Mouse (Mus musculus) cerebellum, postnatal 25 days (tissue): ENCODE results near the gene Fgg.

Source experiments
- DNase-seq, 2 experiments: peaks; one replicate each; pipeline ENCODE4 v3.0.0; 2021; ENCODE audit warnings: mixed read lengths in 2 of 2

Fgg gene

DNA sequence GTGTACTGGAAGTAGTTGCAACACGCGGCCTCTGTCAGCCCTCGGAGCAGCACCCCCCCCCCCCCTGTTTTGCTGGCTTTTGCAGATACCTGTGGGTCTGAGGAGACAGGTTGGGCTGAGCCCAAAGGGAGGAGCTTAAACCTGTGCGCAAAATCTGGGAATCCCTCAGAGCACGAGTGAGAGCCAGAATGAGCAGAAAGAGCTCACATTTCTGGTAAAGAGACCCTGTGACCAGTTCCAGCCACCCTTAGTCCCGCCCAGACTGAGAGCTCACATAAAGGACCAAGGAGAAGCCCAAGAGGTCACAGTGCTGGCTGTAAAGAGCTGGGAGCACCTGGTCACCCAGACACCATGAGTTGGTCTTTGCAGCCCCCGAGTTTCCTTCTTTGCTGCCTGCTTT lies at the start of gene Fgg:
Gene Fgg (plus strand): TSS at position 168 of the 400 bp plus-strand sequence.
- DNase-seq, result no peak

DNA sequence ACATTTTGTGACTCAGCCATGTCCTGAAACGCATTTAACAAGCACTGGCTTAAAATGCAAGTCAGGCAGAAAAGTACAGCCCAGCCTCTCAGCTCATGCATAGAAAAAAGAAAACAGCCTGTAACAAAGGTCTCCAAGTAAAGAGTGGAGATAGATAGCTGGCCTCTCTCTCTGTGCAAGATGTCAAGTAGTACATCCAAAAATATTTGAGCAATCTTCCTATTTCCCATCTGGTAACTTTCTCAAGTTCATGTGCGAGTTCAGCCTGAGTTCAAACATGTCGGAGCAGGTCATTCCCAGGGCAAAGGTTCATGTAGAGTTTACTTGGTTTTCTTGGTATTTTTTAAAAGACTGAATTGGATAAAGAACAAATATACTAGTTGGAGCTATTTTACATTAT lies 36.5 kb upstream of the Fgg start:
- DNase-seq, result no peak

DNA sequence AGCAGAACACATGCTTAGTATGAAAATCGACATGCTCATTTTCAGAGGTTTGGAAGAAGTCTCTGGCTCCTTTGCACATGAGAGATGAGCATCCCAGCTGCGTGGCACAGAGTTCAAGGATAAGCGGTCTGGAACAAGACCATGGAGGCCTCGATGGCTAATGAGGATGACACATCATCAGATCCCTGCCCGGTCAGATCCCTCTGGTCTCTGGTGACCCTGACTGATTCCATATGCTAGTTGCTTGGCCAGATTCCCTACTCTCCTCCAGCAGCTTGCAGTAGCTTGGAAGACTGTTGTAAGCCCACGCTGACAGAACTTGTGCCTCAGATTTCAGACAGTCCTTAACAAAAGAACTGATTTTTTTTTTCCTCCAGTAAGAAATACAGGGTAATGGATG lies 26.7 kb upstream of the Fgg start:
- peak; percentile 19 to 49 for DNase-seq

DNA sequence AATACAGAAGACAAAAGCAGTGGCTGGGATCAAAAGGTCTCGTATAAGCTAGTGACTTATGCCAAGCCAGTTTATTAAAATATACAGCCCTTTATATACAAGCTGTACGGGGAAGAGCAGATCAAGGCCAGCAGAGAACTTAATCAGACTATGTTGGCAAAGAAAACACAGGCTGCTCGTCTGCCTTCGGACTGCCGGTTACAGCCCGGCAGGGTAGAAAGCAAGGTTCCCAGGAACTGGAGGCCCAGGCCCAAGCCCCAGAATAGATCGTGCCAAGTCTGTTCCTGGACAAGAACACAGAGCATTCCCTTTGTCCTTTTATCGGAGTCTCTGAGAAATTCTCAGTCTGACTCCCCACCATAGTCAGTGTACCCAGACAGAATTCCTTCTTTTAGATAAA lies 25.7 kb upstream of the Fgg start:
- DNase-seq, result peak in 1 of 2 experiments; percentile 29

DNA sequence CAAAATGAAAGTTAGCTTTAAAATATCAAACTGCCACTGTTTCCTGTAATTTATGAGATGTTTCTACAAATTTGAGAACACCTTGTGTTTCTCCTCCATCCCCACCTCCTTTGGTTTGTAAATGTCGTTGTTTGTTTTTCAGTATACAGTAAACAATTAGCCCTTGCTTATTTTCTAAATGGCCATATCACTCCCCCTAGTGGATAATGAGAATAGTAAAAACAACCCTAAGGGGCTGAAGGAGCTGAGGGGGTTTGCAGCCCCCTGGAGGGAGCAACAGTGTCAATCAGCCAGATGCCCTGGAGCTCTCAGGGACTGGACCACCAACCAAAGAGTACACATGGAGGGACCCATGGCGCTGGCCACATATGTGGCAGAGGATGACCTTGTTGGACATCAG lies 22.7 kb upstream of the Fgg start:
- no peak for DNase-seq

DNA sequence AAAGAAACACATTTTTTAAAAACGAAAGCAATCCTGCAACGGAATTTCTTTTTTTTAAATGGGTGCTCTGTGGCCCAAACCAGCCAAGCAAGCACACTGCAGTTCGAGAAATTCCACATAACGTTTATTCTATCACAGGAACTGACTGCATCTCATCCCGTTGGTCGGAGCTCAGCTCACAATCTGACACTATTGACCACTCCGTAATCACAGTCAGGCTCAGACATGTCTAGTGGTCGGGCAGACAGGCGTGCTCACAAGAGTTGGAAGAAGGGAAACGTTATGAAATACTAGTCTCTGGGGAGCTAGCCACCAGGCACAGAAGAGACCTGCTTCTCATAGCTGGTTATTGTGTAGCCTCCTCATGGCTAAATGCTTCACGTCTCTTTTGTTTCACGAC lies 15.6 kb upstream of the Fgg start:
- no peak for DNase-seq

DNA sequence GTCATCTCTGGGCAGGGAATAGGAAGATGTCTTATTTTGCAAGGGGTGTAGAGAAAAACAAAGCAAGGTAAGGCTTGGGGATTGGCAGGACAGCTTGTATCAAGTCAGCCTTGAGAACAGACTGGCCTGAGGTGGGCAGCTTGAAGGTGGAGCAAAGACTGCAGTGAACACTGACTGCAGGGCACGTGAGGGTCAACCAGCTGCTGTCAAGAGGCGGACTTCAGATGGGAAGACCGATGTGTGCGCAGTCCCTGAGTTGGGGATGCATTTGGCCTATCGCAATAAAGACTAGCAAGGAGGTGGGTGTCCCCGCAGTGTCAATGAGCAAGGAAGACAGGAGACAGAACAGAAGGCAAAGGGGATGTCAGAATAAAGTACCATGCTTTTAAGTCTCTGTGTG lies 14.6 kb upstream of the Fgg start:
- DNase-seq, result no peak

DNA sequence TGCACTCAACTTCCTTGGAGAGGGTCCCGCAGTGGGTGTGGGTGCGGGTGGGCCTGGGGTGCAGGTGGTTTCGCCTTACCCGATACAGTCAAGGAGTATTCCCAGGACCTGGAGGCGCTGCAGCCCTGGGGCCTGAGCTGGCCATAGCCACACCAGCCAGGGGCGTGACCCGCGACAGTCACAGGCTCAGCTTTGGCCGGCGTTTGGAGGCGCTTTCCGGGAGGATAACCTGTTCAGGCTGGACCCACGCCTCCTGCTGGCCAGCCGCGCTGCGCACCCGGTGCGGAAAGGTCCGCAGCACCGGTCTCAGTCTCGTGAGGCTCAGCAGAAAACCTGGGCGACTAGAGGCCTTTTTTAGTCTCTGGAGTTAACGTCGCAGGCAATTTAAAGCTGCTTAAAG lies 12.2 kb upstream of the Fgg start:
- peak; percentile 57 to 76 for DNase-seq

DNA sequence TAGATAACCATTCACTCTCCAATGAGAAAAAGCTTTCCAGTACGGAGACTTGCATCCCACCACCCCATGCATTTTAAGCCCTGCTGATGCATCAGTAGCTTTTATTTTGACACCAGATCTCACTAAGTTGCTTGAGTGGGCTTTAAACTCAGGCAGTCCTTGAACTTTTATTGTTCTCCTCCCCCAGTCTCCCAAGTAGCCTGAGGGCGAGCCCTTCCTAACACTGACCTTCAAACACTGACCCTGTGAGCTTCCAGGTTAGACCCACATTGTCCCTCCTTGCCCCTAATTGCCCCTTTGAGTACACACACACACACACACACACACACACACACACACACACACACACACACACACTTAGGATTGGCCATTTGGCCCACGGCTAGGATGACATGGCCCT lies 10.9 kb upstream of the Fgg start:
- no peak for DNase-seq

DNA sequence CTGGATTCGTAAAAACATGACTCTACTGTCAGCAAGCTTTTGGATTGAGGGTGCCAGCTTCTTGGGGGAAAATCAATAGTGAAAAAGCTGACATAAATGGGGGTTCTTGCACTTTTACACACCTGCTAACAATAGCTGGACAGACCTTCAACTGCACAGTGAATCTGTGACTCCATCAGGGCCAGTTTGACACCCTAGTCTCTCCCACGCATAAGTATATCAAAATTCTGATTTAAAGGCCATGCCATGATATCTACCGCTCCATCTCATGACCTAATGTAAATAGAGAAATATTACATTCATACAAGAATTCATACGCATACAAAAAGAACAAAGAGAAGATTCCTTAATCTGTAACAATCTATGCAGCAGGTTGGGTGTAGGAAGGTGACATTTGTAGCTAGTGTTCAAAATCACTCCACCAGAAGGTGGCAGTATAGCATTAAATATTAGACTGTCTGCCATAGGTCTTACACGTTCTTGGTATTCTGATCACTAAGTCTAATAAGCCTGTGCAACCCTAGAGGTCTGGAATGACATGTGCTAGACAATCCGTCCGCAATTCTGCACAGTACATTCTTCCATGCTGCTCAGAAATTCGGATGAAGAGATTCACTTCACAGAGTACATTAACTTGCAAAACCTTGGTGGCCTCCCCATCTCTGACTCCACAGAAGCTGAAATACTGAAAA lies 8.6 kb upstream of the Fgg start:
- peak; percentile 15 to 52 for DNase-seq

DNA sequence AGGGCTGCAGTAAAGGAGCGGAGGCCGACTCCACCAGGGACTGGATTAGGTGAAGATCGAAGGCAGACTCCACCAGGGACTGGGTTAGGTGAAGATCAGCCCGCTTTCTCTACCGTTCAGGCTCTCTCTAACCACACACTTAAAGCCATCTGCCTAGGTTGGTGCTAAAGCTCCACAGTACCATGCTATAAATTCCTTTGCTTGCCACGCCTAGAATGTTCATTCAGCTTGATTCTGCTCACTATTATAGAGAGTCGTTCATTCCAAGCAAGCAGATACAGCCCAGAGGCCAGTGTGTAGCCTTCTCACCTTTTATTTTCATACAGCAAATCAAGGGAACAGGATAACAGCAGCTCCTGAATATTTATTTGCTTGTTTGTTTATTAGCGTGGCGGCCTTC lies 7.5 kb upstream of the Fgg start:
- DNase-seq, result no peak

DNA sequence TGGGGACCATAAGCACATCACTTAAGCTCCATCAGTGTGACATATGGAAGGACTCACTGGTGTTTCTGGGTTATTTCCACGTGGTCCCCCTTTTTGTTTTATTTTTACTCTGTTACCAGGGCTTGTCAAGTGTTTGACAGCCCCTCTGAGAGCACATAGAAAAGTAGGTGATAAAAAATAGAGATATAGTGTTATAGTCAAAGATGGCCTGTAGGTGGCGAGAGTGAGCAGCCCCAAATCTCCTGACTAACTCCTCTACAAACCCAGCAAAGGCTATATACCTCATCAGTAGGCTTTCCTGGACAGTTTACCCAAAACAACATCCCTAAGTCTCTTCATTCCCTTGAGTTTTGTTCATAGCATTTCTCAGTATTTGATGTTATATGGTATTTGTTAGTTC lies 5.3 kb upstream of the Fgg start:
- peak; percentile 35 to 58 for DNase-seq

DNA sequence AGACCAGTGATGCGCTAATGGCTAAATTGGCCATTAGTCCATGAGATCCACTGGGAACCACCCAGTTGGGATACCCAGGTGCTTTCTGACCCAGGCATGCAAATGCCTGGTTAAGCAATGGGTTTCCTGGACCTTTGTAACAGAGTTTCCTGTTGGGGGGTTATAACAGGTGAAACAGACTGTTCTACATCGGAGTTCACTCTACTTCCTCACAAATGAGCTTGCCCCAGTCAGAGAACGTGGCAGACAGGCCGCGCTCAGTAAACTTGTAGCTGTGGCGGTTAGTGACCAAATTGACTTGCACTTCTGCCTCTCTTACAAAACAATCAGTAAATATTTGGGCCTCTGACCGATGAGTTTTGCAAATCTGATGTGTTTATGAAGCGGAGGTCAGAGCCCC lies 4.5 kb upstream of the Fgg start:
- no peak for DNase-seq

DNA sequence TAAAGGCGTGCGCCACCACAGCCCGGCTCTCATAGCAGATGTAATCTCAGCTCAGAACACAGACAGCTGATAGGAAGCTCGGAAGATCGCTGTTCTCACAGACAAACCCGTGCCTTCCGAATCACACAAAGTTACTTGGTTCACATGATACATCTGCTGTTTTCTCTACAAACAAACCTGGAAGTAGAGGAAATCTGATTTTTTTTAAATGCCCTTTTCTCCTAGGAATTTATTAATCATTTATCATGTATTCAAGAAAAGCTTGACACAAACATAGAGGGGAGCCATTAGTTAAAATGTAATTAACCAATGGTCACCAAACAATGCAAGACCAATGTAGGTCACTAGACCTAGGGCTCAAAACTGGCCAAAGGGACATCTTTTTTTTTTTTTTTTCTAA lies 2.7 kb upstream of the Fgg start:
- no peak for DNase-seq

DNA sequence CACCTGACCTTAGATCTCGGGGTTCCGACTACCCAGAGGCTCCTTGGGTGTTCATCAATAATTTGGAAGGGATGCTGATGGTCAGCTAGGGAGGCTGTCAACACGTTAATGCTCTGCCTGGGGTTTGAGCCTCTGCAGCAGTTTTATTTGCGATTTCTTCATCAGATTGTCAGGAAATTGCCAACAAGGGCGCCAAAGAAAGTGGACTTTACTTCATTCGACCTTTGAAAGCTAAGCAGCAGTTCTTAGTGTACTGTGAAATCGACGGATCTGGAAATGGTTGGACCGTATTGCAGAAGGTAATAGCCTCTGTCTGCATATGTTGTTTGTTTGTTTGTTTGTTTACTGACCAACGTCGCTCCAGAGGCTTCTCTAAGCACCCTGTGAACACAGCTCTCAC lies 2.8 kb downstream of the Fgg start:
- no peak for DNase-seq

DNA sequence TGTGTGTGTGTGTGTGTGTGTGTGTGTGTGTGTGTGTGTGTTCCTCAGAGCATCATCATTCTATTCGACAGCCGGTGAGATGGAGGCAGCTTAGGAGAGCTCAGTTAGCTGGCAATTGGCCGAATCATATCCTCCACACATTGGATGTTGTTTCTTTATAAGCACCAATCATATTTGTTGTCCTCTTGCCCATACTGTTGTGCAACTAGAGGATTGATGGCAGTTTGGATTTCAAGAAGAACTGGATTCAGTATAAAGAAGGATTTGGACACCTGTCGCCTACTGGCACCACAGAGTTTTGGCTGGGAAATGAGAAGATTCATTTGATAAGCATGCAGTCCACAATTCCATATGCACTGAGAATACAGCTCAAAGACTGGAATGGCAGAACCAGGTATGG lies 3.6 kb downstream of the Fgg start:
- DNase-seq, result no peak

DNA sequence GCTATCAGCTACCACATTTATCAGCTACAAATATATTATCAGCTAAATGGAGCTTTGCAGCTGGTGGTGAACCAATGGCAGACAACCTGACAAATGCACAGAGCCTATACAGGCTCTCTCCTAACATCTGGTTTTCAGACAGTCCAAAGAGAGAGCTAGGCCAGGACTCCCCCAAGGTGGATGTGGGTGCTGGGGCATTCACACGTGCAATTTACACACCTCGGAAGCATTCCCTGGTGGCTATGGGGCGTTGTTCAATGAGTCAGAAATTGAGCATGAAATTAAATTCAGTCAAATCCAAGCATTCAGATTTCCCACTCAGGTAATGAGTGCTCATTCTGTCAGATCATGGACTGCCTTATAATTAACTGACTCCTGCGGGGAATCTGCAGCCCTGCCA lies 4.0 kb downstream of the Fgg start:
- no peak for DNase-seq

DNA sequence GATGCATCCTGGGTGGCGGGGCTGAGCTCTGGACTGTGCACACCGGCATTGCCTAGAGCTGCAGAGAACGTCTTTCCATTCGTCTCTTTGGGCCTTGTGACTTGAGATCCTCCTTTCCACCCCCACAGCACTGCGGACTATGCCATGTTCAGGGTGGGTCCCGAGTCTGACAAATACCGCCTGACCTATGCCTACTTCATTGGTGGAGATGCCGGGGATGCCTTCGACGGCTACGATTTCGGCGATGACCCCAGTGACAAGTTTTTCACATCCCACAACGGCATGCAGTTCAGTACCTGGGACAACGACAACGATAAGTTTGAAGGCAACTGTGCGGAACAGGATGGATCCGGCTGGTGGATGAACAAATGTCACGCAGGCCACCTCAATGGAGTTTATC lies 5.1 kb downstream of the Fgg start:
- DNase-seq, result no peak

DNA sequence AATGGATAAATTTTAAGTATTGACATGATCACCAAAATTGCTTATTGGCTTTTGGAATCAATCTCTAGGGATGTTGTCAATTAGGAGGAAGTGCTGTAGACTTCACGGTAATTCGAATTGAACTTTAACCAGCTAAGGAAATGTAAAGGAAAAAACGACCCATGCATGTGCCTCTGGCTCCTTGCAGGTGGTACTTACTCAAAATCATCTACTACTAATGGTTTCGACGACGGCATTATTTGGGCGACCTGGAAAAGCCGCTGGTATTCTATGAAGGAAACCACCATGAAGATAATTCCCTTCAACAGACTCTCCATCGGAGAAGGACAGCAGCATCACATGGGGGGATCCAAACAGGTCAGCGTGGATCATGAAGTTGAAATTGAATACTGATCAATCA lies 6.4 kb downstream of the Fgg start:
- no peak for DNase-seq

DNA sequence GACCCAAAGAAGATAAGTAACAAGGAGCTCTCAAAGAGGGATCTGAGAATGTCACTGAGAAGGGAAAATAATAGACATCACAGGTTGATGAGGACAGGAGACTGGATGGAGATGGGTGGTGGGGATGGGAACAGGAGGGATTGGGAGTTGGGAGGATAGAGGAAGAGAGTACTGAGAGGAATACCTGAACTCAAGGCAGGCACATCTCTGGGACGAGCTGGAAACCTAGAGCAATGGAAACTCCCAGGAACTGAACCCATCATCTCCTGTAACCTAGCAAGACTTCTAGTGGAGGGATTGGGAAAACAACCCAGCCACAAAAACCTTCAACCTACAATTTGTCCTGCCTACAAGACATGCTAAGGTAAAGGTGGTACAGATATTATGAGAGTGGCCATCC lies 8.7 kb downstream of the Fgg start:
- no peak for DNase-seq

DNA sequence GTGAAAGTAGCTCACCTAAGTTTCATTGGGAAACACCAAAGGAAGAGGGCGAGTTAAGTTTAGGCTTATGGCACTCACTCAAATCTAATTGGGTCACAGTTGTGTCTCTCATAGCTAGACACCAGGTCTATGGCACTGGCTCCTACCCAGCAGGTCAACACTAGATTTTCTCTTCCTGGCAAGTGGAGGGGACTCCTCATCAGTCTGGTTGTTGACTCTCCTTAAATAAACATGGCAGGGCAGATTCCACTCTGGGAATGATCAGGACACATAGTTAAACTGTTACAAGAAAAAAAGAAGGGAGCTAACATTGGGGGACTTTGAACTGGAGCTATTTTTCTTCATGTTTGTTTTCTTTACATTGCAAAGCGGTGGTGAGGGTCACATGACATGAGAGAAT lies 12.9 kb downstream of the Fgg start:
- DNase-seq, result no peak

DNA sequence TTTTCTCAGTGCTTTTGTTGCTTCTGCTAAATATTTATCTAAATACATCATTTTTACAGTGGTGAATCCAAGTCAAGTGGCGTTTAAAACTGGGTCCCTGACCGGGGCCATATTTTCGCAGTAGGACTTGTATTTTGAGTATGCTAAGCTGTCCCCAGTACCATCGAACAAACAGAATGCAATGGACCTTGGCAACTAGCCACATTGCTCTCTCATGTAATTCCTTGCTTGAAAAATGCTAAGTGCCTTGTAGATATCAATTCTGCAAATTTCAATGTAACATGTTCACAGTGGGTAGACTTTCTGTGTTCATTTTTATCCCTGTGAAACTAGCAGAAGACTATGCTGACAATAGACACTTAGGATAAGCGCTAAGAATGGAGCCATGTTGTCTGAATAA lies 13.7 kb downstream of the Fgg start:
- DNase-seq, result no peak

DNA sequence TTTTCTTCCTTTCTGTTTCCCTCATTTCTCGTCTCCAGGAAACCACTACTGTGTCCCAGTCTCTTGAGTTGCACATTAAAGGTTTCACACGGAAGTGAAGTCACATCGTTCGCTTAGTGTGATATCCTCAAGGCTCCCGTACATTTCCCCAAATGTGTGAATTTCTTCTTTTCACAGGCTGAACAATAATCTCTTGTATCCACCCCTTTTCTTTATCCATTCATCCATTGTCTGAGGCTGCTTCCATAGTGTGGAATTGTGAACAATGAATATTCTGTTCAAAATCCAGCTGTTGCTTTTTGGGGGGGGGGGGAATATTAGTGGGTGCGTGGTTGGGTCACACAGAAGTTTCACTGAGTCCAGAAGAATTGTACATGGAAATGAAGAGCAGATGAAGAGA lies 17.5 kb downstream of the Fgg start:
- DNase-seq, result no peak

DNA sequence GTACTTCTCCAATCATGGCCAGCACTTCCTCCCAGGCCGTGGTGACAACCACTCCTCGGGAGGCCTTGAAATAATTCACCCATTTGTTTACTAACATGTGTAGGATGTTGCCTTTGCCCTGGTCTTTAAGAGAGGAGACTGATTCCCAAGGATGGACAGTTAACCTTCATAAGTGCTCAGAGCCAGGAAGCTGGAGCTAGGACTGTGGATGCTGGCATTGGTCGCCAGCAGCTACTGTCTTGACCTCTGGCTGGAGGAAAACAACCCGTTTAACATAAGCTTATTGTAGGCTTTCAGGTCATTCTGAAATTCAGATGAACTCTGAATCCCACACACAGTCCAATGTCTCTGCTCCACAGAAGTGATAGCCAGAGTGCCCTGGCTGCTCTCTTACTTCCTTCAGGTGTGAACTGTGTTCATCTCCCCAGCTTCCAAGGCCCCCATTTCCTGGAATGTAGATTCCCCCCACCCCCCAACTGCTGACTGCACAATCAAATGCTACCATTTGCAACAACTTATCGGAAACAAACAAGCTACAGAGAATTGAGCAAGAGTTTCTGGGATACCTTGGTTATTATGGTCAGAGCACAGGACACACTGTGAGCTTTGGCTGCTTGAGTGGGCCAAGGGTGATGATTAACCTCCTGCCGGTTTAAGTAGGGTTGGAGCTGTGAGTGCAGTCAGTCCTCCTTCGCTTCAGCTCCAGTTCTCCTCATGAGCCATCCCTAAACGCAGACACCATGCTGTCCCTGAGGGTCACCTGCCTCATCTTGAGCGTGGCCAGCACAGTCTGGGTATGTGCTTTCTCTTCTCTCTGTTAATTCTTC lies 18.2 kb downstream of the Fgg start, which contains the start of gene Fga:
Gene Fga (plus strand): TSS at position 602 of the 827 bp plus-strand sequence.
- no peak for DNase-seq
